Mouse (Mus musculus) testis, postnatal 10 days (tissue): ENCODE measurements around the gene Bcat2.
A peak's percentile ranks its signal among the peaks of the same experiment; 100 is the strongest.

ENCODE experiments used
- DNase-seq: peaks from one replicate; pipeline ENCODE4 v3.0.0; 2021; ENCODE audit warnings: low spot score

Gene Bcat2

GRCm38 (mm10) chr7:45587631-45588592, 18.0 kb downstream of the Bcat2 start:
- DNase-seq: no peak

- peak; percentile 96 for DNase-seq
These were observed 19.2 kb downstream of the Bcat2 start for GRCm38 (mm10) chr7:45589173-45589572.

GRCm38 (mm10) chr7:45589898-45590297, 19.9 kb downstream of the Bcat2 start:
- DNase-seq: no peak

GRCm38 (mm10) chr7:45590874-45591273, 20.9 kb downstream of the Bcat2 start:
- DNase-seq: no peak

GRCm38 (mm10) chr7:45591880-45592279, 21.9 kb downstream of the Bcat2 start:
- DNase-seq: no peak

- peak; percentile 87 for DNase-seq
These were observed 23.3 kb downstream of the Bcat2 start for GRCm38 (mm10) chr7:45593118-45593815.

GRCm38 (mm10) chr7:45595176-45595575, 25.2 kb downstream of the Bcat2 start:
- DNase-seq: no peak

- DNase-seq: no peak
These were observed 26.2 kb downstream of the Bcat2 start for GRCm38 (mm10) chr7:45596107-45596506.

GRCm38 (mm10) chr7:45597013-45597412, 27.1 kb downstream of the Bcat2 start:
- DNase-seq: no peak

GRCm38 (mm10) chr7:45597527-45597926, 27.6 kb downstream of the Bcat2 start:
- no peak for DNase-seq

- DNase-seq: peak; percentile 79
These were observed 29.3 kb downstream of the Bcat2 start for GRCm38 (mm10) chr7:45598960-45599879.

- DNase-seq: peak; percentile 43
These were observed 35.8 kb downstream of the Bcat2 start for GRCm38 (mm10) chr7:45605704-45606289.

GRCm38 (mm10) chr7:45609511-45609910, 39.6 kb downstream of the Bcat2 start:
- DNase-seq: no peak

- DNase-seq: peak; percentile 61
These were observed 46.3 kb downstream of the Bcat2 start for GRCm38 (mm10) chr7:45616277-45616676.

- DNase-seq: peak; percentile 46
These were observed 47.2 kb downstream of the Bcat2 start, which contains the start of gene Fut1 for GRCm38 (mm10) chr7:45617042-45617695. TSS of gene Fut1 (plus strand) at chr7:45617289.

GRCm38 (mm10) chr7:45618316-45618715, 48.4 kb downstream of the Bcat2 start:
- no peak for DNase-seq

GRCm38 (mm10) chr7:45619592-45619991, 49.6 kb downstream of the Bcat2 start:
- DNase-seq: no peak

- DNase-seq: peak; percentile 86
These were observed 51.5 kb downstream of the Bcat2 start, which contains the start of gene Izumo1 for GRCm38 (mm10) chr7:45621443-45621842. TSS of gene Izumo1 (plus strand) at chr7:45621811.

GRCm38 (mm10) chr7:45623507-45623906, 53.6 kb downstream of the Bcat2 start:
- DNase-seq: no peak

- no peak for DNase-seq
These were observed 54.8 kb downstream of the Bcat2 start for GRCm38 (mm10) chr7:45624718-45625117.

- no peak for DNase-seq
These were observed 55.5 kb downstream of the Bcat2 start for GRCm38 (mm10) chr7:45625481-45625880.
